ENCODE assay signal across 11 mouse cellular contexts in the genomic region with DNA sequence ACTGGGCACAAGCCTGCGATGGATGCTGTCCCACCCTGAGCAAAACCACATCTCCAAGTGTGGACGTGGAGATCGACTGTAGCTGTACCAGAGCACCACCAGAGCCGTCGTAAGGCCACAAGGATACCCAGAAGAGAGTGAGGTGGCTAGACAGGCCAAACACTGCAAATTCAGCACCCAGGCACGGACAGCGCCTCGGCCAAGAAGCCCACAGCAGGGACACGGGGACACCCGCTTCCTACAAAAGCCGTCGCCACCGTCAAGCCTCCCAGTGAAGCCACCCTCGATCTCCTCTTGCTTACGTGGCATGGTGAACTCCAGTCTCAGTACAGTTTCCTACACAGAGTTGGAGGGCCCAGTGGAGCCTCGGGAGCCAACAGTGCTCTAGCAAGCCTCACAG. TPM values are rescaled to one million over a fixed set of nuclear protein-coding genes. Genes with fewer than 3 reads are reported as not detected.
DNase-seq lines count a peak whose midpoint lies in the region; ATAC-seq and TF ChIP-seq lines count a peak whose summit lies in the region.
"Had no signal": no experiment of that assay in that cellular context is flagged by ENCODE, and none has a peak within 500 bp of the region (broad histone marks: within the 10 kb centered on the region; RNA-seq: fewer than 3 reads in every experiment).

No protein-coding gene starts in this region.

- peaks cover 80% of the 10 kb centered on the region for H3K27me3 ChIP-seq in heart, postnatal 0 days (ENCODE audit: control insufficient read depth, insufficient read depth, low read length)
- peaks cover 83% of the 10 kb centered on the region for H3K27me3 ChIP-seq in heart, embryonic 12.5 days (replicated peaks)
- peaks cover 79% of the 10 kb centered on the region for H3K27me3 ChIP-seq in limb, embryonic 14.5 days (ENCODE audit: control insufficient read depth, insufficient read depth, low read length)
- H3K27me3 ChIP-seq in forebrain, embryonic 15.5 days, result peaks cover 81% of the 10 kb centered on the region

- no peak overlapping the region for H3K4me3 ChIP-seq in heart, postnatal 0 days (ENCODE audit: low read depth, low read length)
- H3K4me3 ChIP-seq in heart, embryonic 12.5 days, result no peak overlapping the region
- no peak overlapping the region for H3K4me3 ChIP-seq in limb, embryonic 14.5 days (replicated peaks; ENCODE audit: low read length)
- H3K4me3 ChIP-seq in forebrain, embryonic 15.5 days, result no peak overlapping the region
- H3K4me3 ChIP-seq: hindbrain, embryonic 15.5 days; megakaryocyte, embryonic 14.5 days had no signal

- 0 out of 2 replicates have a peak, but pooled peaks have one; percentile 34 for ATAC-seq in heart, postnatal 0 days (ENCODE audit: insufficient read depth, low read depth)
- ATAC-seq in heart, embryonic 12.5 days (ENCODE audit: insufficient number of reproducible peaks, low FRiP score), result no peak
- ATAC-seq in limb, embryonic 14.5 days (ENCODE audit: low FRiP score, low read depth), result no peak
- no peak for ATAC-seq in forebrain, embryonic 15.5 days (replicated peaks)

- H3K4me2 ChIP-seq in heart, postnatal 0 days (ENCODE audit: low read depth, low read length), result no peak overlapping the region
- H3K4me2 ChIP-seq in heart, embryonic 12.5 days, result no peak overlapping the region
- H3K4me2 ChIP-seq in limb, embryonic 14.5 days (replicated peaks; ENCODE audit: low read depth, low read length, severe bottlenecking), result no peak overlapping the region
- no peak overlapping the region for H3K4me2 ChIP-seq in forebrain, embryonic 15.5 days (replicated peaks)
- H3K4me2 ChIP-seq: hindbrain, embryonic 15.5 days had no signal

- TF ChIP-seq POLR2A in limb, embryonic 14.5 days (IDR thresholded peaks at IDR 0.05; ENCODE audit: borderline replicate concordance, extremely low read depth, insufficient read depth, insufficient read length), result no peak

- no peak for DNase-seq in heart, postnatal 0 days (ENCODE audit: low spot score)
- DNase-seq in spleen, postnatal 4 days (ENCODE audit: low spot score in 2 of 2), result peak; percentile 30 to 74
- DNase-seq in spleen, postnatal 36 days (ENCODE audit: low spot score in 2 of 2), result no peak
- peak; percentile 9 for DNase-seq in limb, embryonic 14.5 days (ENCODE audit: low spot score)
- DNase-seq in thymus, postnatal 4 days, result peak; percentile 68
- no peak for DNase-seq in heart, adult 8-10 months (ENCODE audit: low spot score)
- DNase-seq: cerebellum, postnatal 10 days had no signal

- no peak overlapping the region for H3K27ac ChIP-seq in heart, postnatal 0 days (ENCODE audit: low read depth)
- no peak overlapping the region for H3K27ac ChIP-seq in heart, embryonic 12.5 days (ENCODE audit: poor library complexity, severe bottlenecking)
- H3K27ac ChIP-seq in limb, embryonic 14.5 days (replicated peaks; ENCODE audit: low read depth, low read length), result no peak overlapping the region
- no peak overlapping the region for H3K27ac ChIP-seq in forebrain, embryonic 15.5 days (replicated peaks)
- H3K27ac ChIP-seq: hindbrain, embryonic 15.5 days had no signal

- H3K9me3 ChIP-seq in heart, postnatal 0 days (replicated peaks; ENCODE audit: control insufficient read depth, low read length), result no peaks in the 10 kb centered on the region
- no peaks in the 10 kb centered on the region for H3K9me3 ChIP-seq in heart, embryonic 12.5 days (replicated peaks)
- no peaks in the 10 kb centered on the region for H3K9me3 ChIP-seq in limb, embryonic 14.5 days (ENCODE audit: control insufficient read depth, low read length)
- no peaks in the 10 kb centered on the region for H3K9me3 ChIP-seq in forebrain, embryonic 15.5 days
- H3K9me3 ChIP-seq: hindbrain, embryonic 15.5 days had no signal

- 1% methylated on average over 16 of the region's 16 CpGs for WGBS in heart, postnatal 0 days
- 2% methylated on average over 16 of the region's 16 CpGs for WGBS in heart, embryonic 12.5 days
- 0% methylated on average over 16 of the region's 16 CpGs for WGBS in limb, embryonic 14.5 days
- WGBS in forebrain, embryonic 15.5 days, result 2% methylated on average over 16 of the region's 16 CpGs

- H3K4me1 ChIP-seq in heart, postnatal 0 days (ENCODE audit: control insufficient read depth, insufficient read depth), result no peaks in the 10 kb centered on the region
- peaks cover 19% of the 10 kb centered on the region for H3K4me1 ChIP-seq in heart, embryonic 12.5 days (replicated peaks)
- no peaks in the 10 kb centered on the region for H3K4me1 ChIP-seq in limb, embryonic 14.5 days (ENCODE audit: control insufficient read depth, insufficient read depth, low read length)
- peaks cover 28% of the 10 kb centered on the region for H3K4me1 ChIP-seq in forebrain, embryonic 15.5 days

- peaks cover 7% of the 10 kb centered on the region for H3K36me3 ChIP-seq in heart, postnatal 0 days (replicated peaks; ENCODE audit: control insufficient read depth, insufficient read depth, low read length)
- H3K36me3 ChIP-seq in heart, embryonic 12.5 days, result peaks cover 1% of the 10 kb centered on the region
- H3K36me3 ChIP-seq in limb, embryonic 14.5 days (ENCODE audit: control insufficient read depth, insufficient read depth, low read length), result peaks cover 6% of the 10 kb centered on the region; the same call in 1 of the 2 replicates
- H3K36me3 ChIP-seq in forebrain, embryonic 15.5 days, result peaks cover under 1% of the 10 kb centered on the region

- TF ChIP-seq CTCF in heart, postnatal 0 days (IDR thresholded peaks at IDR 0.05; ENCODE audit: low read depth), result no peak

- TF ChIP-seq EP300 in heart, postnatal 0 days (IDR thresholded peaks at IDR 0.05; ENCODE audit: low read depth), result no peak

- no peak overlapping the region for H3K9ac ChIP-seq in heart, postnatal 0 days (replicated peaks; ENCODE audit: low read depth, low read length)
- H3K9ac ChIP-seq in heart, embryonic 12.5 days, result no peak overlapping the region
- no peak overlapping the region for H3K9ac ChIP-seq in limb, embryonic 14.5 days (ENCODE audit: low read depth, low read length, severe bottlenecking)
- H3K9ac ChIP-seq in forebrain, embryonic 15.5 days (replicated peaks), result no peak overlapping the region
- H3K9ac ChIP-seq: hindbrain, embryonic 15.5 days had no signal

RNA-seq across cellular contexts. Expression of a gene that starts 3.0 kb away (rescaled TPM):
- total RNA-seq in heart, postnatal 0 days (2014; rRNA removed; ENCODE audit: low replicate concordance), result not detected in 2 replicates
- polyA plus RNA-seq in heart, postnatal 0 days (2015; fragmentation: Nextera tagmentation; extraction: Ambion mirVana), result not detected in 2 replicates
- polyA plus RNA-seq in heart, embryonic 12.5 days (2016; fragmentation: Nextera tagmentation; extraction: Ambion mirVana), result not detected in 2 replicates
- 0.03 TPM in 2 replicates for polyA plus RNA-seq in limb, embryonic 14.5 days (2012; rRNA removed)
- polyA plus RNA-seq in limb, embryonic 14.5 days (2014; fragmentation: Nextera tagmentation; extraction: Ambion mirVana), result not detected in 2 replicates
- 0.10 TPM in 1 of 2 replicates, not detected in the other for polyA plus RNA-seq in forebrain, embryonic 15.5 days (2015; fragmentation: Nextera tagmentation; extraction: Ambion mirVana)
- not detected for total RNA-seq in heart, adult 8-10 months (2022)

RNA-seq across cellular contexts. Expression of a gene that starts 32.2 kb away (rescaled TPM):
- total RNA-seq in heart, postnatal 0 days (2014; rRNA removed; ENCODE audit: low replicate concordance), result 8.5 and 15.3 TPM in 2 replicates
- 7.5 and 8.2 TPM in 2 replicates for polyA plus RNA-seq in heart, postnatal 0 days (2015; fragmentation: Nextera tagmentation; extraction: Ambion mirVana)
- polyA plus RNA-seq in heart, embryonic 12.5 days (2016; fragmentation: Nextera tagmentation; extraction: Ambion mirVana), result 15.6 and 15.9 TPM in 2 replicates
- polyA plus RNA-seq in limb, embryonic 14.5 days (2012; rRNA removed), result 22.4 and 25.3 TPM in 2 replicates
- 16.1 and 18.0 TPM in 2 replicates for polyA plus RNA-seq in limb, embryonic 14.5 days (2014; fragmentation: Nextera tagmentation; extraction: Ambion mirVana)
- polyA plus RNA-seq in forebrain, embryonic 15.5 days (2015; fragmentation: Nextera tagmentation; extraction: Ambion mirVana), result 15.6 and 15.7 TPM in 2 replicates
- 10 to 100 TPM; 13.4 to 20.0 (median 15.9) TPM for total RNA-seq in heart, adult 8-10 months (2022)

Comparison
In these comparisons a context has a peak if more than half of its experiments do, and no peak if none do; other contexts are left out.
1. DNase-seq: peak in spleen, postnatal 4 days (2 of 2), limb, embryonic 14.5 days (single experiment) and thymus, postnatal 4 days (single experiment); none in heart, postnatal 0 days (single experiment), spleen, postnatal 36 days (0 of 2) and heart, adult 8-10 months (single experiment).